ENCODE assay signal across 8 mouse cellular contexts in the genomic region with DNA sequence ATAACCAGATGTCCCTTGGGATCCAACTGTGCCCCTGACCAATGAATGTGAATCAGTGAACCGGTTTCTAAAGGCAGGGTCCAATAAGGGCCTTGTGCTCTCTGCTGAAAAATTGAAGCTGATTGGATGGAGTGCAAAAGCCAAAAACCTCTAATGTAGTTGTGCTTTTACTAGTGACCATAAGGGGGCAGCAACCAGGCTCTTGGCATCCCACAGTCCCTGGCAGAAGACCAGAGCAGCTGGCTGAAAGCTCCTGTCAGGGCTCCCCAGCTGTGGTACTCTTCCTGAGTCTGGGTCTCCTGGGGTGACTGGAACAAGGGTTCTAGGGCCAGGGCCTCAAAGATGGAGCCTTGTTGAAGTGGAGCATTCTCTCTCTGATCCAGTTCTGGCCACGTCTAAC. TPM values are rescaled to one million over a fixed set of nuclear protein-coding genes. Genes with fewer than 3 reads are reported as not detected.
DNase-seq lines count a peak whose midpoint lies in the region; ATAC-seq and TF ChIP-seq lines count a peak whose summit lies in the region.

No protein-coding gene starts in this region.

- no peak for ATAC-seq in forebrain, embryonic 15.5 days (replicated peaks)
- peak; percentile 30; the same call in 1 of the 2 replicates for ATAC-seq in neutrophil, adult 5-6 weeks (ENCODE audit: extremely low read depth, insufficient number of reproducible peaks, low FRiP score, poor library complexity, severe bottlenecking)

- peak; percentile 76 for TF ChIP-seq CTCF in lung, adult 2 months (IDR thresholded peaks at IDR 0.05; ENCODE audit: insufficient read depth, low read length)

- WGBS in forebrain, embryonic 15.5 days = 35% methylated on average over 2 of the region's 2 CpGs
- WGBS in lung, adult 2 months = 19% methylated on average over 2 of the region's 2 CpGs

- 0 out of 2 replicates have a peak, but pooled peaks cover 5% of the 10 kb centered on the region for H3K36me3 ChIP-seq in forebrain, embryonic 15.5 days

- DNase-seq in ES-CJ7 (ENCODE audit: low read depth, low spot score) = peak; percentile 83
- DNase-seq in c-Kit-positive CD71-negative TER-119-negative erythroid progenitor cells, embryonic 14.5 days (ENCODE audit: low read depth) = peak; percentile 67
- DNase-seq in heart, postnatal 36 days = peak; percentile 82 to 88
- DNase-seq in layer of hippocampus, adult 18-20 months (ENCODE audit: low spot score in 2 of 2) = peak; percentile 59 to 84
- DNase-seq in lung, adult 2 months = peak; percentile 78
- peak; percentile 48 to 77 for DNase-seq in thymus, postnatal 10 days (ENCODE audit: low spot score in 2 of 2)

- H3K9ac ChIP-seq in forebrain, embryonic 15.5 days (replicated peaks) = peak overlapping the region; percentile 8; the same call in 1 of the 2 replicates

- H3K4me3 ChIP-seq in forebrain, embryonic 15.5 days = no peak overlapping the region
- no peak overlapping the region for H3K4me3 ChIP-seq in lung, adult 2 months (replicated peaks; ENCODE audit: extremely low read depth, low read depth, low read length)

- no peaks in the 10 kb centered on the region for H3K9me3 ChIP-seq in forebrain, embryonic 15.5 days

- no peak overlapping the region for H3K4me2 ChIP-seq in forebrain, embryonic 15.5 days (replicated peaks)

- peak overlapping the region; percentile 58 for H3K27ac ChIP-seq in forebrain, embryonic 15.5 days (replicated peaks)

- H3K4me1 ChIP-seq in forebrain, embryonic 15.5 days = peaks cover 29% of the 10 kb centered on the region
- H3K4me1 ChIP-seq in lung, adult 2 months (ENCODE audit: control insufficient read depth, insufficient read depth, low read length) = peaks cover 22% of the 10 kb centered on the region

- no peak for TF ChIP-seq POLR2A in lung, adult 2 months (IDR thresholded peaks at IDR 0.05; ENCODE audit: borderline replicate concordance, extremely low read depth, low read depth, low read length)

- no peaks in the 10 kb centered on the region for H3K27me3 ChIP-seq in forebrain, embryonic 15.5 days

- intact Hi-C loops in heart, postnatal 36 days (cut with DNase I) = loop anchor here (2.0 to 10.0 kb wide), 3 partner anchors 58 to 271 kb away; partner anchors contain the start of genes 9430015G10Rik, Acap3, Pusl1 and Ube2j2

RNA-seq across cellular contexts. Expression of gene Aurkaip1, which starts 2.8 kb away (rescaled TPM):
- 127 and 130 TPM in 2 replicates for polyA plus RNA-seq in forebrain, embryonic 15.5 days (2015; fragmentation: Nextera tagmentation; extraction: Ambion mirVana)
- total RNA-seq in heart, postnatal 36 days (2021) = 100 to 1,000 TPM; 114 to 116 TPM
- 100 to 1,000 TPM in 1 of 2 experiments, 10 to 100 TPM in 1; 97.4 to 106 TPM for total RNA-seq in layer of hippocampus, adult 18-20 months (2021)
- polyA plus RNA-seq in lung, adult 2 months (2012; rRNA removed) = 120 and 151 TPM in 2 replicates
- 129 and 133 TPM in 2 replicates for total RNA-seq in neutrophil, adult 5-6 weeks (2017)

RNA-seq across cellular contexts. Expression of gene Mxra8, which starts 5.6 kb away (rescaled TPM):
- polyA plus RNA-seq in forebrain, embryonic 15.5 days (2015; fragmentation: Nextera tagmentation; extraction: Ambion mirVana) = 15.0 and 19.0 TPM in 2 replicates
- 10 to 100 TPM; 27.4 to 33.7 TPM for total RNA-seq in heart, postnatal 36 days (2021)
- total RNA-seq in layer of hippocampus, adult 18-20 months (2021) = 1 to 10 TPM; 5.6 to 6.9 TPM
- polyA plus RNA-seq in lung, adult 2 months (2012; rRNA removed) = 994 and 1,263 TPM in 2 replicates
- total RNA-seq in neutrophil, adult 5-6 weeks (2017) = 0.47 and 2.3 TPM in 2 replicates

RNA-seq across cellular contexts. Expression of gene Dvl1, which starts 13.4 kb away (rescaled TPM):
- polyA plus RNA-seq in forebrain, embryonic 15.5 days (2015; fragmentation: Nextera tagmentation; extraction: Ambion mirVana) = 10.6 and 23.1 TPM in 2 replicates
- total RNA-seq in heart, postnatal 36 days (2021) = 10 to 100 TPM; 46.2 to 54.2 TPM
- 10 to 100 TPM; 85.4 to 86.9 TPM for total RNA-seq in layer of hippocampus, adult 18-20 months (2021)
- polyA plus RNA-seq in lung, adult 2 months (2012; rRNA removed) = 128 and 159 TPM in 2 replicates
- 32.8 and 39.2 TPM in 2 replicates for total RNA-seq in neutrophil, adult 5-6 weeks (2017)

RNA-seq across cellular contexts. Expression of gene Ccnl2, which starts 21.5 kb away (rescaled TPM):
- polyA plus RNA-seq in forebrain, embryonic 15.5 days (2015; fragmentation: Nextera tagmentation; extraction: Ambion mirVana) = 172 and 173 TPM in 2 replicates
- total RNA-seq in heart, postnatal 36 days (2021) = 10 to 100 TPM; 31.0 to 34.0 TPM
- 10 to 100 TPM; 70.4 to 79.3 TPM for total RNA-seq in layer of hippocampus, adult 18-20 months (2021)
- 59.8 and 62.5 TPM in 2 replicates for polyA plus RNA-seq in lung, adult 2 months (2012; rRNA removed)
- 394 and 410 TPM in 2 replicates for total RNA-seq in neutrophil, adult 5-6 weeks (2017)

RNA-seq across cellular contexts. Expression of gene Tas1r3, which starts 29.3 kb away (rescaled TPM):
- 0.64 and 0.73 TPM in 2 replicates for polyA plus RNA-seq in forebrain, embryonic 15.5 days (2015; fragmentation: Nextera tagmentation; extraction: Ambion mirVana)
- total RNA-seq in heart, postnatal 36 days (2021) = under 1 TPM; 0.27 to 0.28 TPM
- under 1 TPM; 0.30 to 0.35 TPM for total RNA-seq in layer of hippocampus, adult 18-20 months (2021)
- 1.6 TPM in 2 replicates for polyA plus RNA-seq in lung, adult 2 months (2012; rRNA removed)
- 1.4 and 1.8 TPM in 2 replicates for total RNA-seq in neutrophil, adult 5-6 weeks (2017)
